Mouse (Mus musculus) CH12.LX (cell line): Measurements from ENCODE around the gene Sh2b1.

ENCODE experiments used
- ELF1 ChIP-seq: IDR thresholded peaks from 2 replicates; pipeline ENCODE4 v1.6.1; 2014; ENCODE audit warnings: low read depth, mild to moderate bottlenecking, inconsistent platforms, low read length, improper control_type of control experiment
- MAZ ChIP-seq: IDR thresholded peaks from 2 replicates; pipeline ENCODE4 v1.6.1; 2012; ENCODE audit warnings: low read depth, mild to moderate bottlenecking, inconsistent platforms, low read length, improper control_type of control experiment, moderate library complexity

- no peak for TF ChIP-seq ELF1
- TF ChIP-seq MAZ: no peak
Measured at GRCm38 (mm10) chr7:126487052-126487483, 11.8 kb upstream of the Sh2b1 start, which contains the start of gene Tufm.
